Mouse (Mus musculus): Measurements from ENCODE around the gene Gm9573.

Gm9573 gene

DNA sequence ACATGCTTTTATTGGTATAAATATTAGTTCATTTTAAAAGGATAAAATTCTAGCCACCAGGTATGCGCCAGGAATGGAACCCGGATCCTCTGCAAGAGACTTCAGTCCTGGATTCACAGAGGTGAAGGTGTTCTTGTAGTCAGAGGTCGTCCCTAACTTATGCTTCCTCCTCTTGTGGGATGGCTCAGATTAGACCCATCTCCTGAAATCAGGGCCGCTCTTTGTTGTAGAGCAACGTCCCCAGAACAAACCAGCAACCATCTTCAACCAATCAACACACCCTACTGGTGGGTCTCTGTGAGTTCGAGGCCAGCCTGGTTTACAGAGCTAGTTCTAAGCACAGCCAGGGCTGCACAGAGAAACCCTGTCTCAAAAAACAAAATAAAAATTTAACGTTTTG is 32.0 kb downstream of the Gm9573 start:
- no peak for DNase-seq (ENCODE audit: low read depth, low spot score)

DNA sequence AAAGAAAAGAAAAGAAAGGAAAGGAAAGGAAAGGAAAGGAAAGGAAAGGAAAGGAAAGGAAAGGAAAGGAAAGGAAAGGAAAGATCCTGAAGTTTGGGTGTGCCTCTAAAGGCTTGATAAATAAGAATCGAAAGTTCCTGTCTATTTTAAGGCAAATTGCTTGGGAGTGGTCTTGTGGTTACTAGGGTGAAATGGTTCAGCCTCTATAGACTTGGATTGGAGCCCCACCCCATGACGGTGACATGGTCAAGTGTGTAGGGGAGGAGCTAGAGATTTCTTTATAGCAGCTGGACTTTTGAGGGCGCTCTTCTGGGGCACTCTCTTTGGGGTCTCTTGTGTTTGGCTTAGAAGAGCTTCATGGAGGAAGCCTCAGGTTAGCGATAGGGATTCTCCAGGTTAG is 32.7 kb downstream of the Gm9573 start:
- DNase-seq (ENCODE audit: low read depth, low spot score), result no peak

DNA sequence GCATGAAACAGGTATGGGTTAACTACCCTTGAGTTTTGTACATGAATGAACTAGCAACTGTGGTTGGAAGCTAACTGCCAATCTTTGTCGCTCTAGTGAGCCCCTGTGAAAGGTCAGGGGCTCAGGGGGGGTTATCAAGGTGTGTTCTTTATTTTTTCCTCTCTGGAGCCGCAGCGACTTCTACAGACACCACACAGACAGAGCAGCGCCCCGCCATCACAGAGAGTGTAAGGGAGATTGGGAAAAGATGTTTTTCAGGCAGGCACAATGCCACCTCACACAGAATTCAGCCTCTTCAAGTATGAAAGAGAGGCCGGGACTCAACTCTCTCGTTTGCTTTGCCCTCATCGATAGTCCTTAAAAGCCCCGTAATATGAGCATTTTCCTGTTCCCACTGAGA is 34.3 kb downstream of the Gm9573 start:
- DNase-seq (ENCODE audit: low read depth, low spot score), result no peak

DNA sequence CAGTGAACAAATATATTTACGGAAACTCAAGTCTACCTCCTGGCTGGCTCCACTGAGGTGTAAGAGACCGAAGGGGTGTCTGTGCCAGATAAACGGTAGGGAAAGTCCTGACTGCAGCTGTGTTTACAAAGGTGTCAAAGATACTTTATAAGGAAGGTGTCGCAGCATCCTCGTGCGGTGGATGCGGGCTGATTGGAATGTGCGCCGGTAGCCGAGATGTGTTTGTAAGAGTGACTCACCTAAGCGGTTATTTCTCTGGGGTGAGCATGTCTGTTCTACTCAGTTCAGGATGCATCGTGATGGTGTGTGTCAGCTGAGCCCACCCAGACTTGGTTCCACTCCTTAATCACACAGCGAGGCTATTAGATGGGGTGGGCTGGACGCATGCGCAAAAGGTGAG is 34.7 kb downstream of the Gm9573 start:
- no peak for DNase-seq (ENCODE audit: low read depth, low spot score)

DNA sequence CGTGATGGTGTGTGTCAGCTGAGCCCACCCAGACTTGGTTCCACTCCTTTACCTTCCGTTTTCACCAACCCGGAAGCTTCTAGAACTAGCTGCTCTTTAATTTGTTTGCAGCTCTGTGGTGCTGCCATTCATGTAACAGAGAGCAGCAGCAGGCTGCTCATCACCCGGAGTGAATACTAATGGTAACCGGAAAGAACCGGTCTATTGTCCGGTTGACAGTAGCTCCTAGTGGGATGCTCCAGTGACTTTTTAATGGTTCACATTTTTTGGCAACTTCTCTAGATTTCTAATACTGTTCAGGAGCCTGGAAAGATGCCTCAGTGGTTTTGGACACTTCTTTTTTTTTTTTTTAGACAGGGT is 35.2 kb downstream of the Gm9573 start:
- DNase-seq (ENCODE audit: low read depth, low spot score), result no peak

DNA sequence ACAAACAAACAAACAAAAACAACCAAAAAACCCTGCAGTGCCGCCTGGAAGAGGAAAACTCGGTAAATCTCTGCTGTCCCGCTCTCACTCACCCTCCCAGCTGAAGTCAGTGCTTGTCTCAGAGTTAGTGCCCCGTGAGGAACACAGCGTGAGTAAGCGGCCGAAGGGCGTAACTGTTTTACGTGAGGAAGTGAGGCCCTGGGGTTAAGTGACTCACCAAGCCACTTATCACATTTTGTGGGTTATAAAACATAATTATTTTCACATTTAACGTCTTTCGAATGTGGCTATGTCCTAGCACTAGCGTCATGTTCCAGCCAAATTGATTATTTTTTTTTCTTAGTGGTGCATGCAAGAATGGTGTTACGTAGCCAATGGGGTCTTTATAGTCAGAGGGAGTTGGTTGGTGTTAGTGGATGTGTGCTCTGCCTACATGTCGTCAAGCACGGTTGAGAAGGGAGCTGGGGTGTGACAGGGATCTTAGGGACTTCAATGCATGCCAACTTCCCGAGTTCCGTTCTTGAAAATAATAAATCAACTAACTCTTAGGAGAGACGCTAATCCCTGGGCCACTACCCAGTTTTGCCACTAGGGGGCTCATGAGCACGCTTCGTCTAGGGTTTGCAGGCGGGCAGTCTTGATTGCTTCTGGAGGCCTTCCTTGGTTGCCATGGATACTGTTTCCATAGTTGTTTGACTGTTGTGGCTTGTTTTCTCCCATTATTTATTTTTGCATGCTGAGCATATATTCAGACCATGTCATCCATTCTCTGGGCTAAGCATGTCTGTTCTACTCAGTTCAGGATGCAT is 35.8 kb downstream of the Gm9573 start:
- peak; percentile 86 for DNase-seq (ENCODE audit: low read depth, low spot score)

DNA sequence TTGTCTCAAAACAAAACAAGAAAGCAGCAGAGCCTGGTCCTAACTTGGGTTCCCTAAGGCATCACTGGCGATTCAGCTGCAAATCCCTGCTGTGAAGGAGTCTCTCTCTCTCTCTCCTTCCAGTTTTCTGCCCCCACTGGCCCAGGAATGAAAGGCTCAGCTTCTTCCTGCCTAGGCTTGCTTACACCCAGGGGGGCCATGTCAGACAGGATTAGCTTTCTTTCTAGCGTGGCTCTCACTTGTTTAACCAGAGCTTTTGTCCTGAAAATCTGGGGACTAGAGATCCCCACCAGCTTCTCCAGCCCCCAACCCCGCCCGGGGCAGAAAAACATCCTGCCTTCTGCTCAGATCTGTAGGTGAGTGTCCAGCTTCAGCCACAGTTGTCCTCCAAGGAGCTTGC is 38.0 kb downstream of the Gm9573 start:
- DNase-seq (ENCODE audit: low read depth, low spot score), result no peak

DNA sequence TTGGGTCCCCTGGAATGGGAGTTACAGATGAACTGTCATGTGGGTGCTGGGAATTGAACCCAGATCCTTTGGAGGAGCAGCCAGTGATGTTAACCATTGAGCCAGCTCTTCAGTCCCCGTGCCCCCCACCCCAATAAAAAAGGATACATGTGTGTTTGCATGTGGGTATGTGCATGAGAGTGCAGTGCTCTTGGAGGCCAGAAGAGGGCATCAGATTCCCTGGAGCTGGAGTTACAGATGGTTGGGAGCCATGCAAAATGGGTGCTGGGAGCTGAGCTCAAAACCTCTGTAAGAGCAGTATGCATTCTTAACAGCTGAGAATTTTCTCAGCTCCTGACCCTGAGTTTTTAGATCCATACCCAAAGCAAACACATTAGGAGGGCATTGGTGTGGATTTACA is 39.1 kb downstream of the Gm9573 start:
- no peak for DNase-seq (ENCODE audit: low read depth, low spot score)

DNA sequence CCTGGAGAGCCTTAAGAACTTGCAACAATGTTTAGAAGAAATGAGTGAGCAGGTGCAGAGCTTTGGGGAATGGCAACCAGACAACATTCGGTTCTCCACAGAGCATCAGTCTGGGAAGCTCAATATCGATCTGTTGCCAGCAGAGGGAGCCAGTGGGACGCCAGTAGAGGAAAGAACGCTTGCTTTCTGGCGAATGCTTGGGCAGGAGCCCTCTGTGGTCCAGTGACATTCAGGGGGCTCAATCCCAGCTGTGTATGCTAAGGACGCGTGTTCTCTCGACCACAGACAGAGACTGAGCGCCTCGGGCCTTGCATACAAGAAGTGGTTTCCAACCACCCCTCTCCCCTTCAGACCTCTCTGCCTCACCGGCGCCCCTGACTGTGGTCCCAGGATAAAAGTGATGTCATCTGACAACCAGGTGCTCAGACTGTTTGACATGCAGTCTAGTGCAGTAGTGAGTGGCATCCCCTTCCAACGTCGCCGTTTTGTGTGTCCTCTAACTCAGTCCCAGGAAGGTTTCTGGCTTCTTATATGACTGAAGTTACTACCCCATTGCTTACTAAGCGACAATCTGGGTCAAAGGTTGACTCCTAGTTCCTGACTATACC is 42.0 kb downstream of the Gm9573 start:
- peak; percentile 88 for DNase-seq (ENCODE audit: low read depth, low spot score)

DNA sequence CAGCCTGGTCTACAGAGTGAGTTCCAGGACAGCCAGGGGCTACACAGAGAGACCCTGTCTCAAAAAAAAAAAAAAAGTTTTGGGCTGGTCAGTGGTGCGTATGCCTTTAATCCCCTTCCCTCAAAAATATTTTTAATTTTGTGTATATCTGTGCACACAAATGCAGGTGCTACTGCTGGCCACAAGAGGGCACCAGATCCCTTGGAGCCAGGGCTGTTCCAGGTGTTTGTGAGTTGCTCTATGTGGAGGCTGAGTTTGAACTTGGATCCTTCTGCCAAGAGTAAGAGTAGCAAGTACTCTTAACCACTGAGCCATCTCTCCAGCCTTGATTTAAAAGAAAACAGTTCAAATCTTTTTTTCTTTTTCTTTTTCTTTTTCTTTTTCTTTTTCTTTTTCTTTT is 43.5 kb downstream of the Gm9573 start:
- peak; percentile 54 for DNase-seq (ENCODE audit: low read depth, low spot score)

DNA sequence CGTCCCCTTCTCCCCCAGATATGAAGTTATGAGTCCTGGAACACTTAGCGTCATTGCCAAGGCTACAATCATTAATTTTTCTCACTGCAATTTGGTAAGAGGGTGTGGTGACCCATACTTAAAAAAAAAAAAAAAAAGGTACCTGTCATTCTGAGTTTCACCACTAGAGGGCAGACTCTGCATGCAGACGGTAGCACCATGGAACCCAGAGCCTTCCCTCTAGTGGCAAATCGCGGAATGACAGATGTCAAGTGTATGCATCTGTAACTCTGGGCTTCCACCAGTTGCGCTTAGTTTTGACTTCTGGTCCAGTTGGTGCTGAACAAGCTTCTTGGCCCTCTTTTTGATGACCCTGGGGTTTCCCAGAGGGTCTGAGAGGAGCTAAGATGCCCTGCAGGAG is 48.2 kb downstream of the Gm9573 start:
- DNase-seq (ENCODE audit: low read depth, low spot score), result peak; percentile 95

DNA sequence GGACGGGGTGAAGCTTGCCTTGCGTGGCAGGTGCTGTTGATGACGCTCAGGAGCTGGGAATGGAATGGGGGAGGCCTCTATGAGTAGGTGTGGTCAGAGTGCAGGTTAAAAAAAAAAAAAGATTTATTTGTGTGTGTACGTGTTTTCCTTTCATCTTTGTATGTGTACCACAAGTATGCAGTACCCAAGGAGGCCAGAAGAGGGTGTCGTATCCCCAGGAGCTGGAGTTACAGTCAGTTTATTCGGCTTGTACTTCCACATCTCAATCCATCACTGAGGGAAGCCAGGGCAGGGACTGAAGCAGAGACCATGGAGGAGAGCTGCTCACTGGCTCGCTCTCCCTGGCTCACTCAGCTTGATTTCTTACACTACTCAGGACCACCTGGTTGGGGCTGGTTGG is 55.0 kb downstream of the Gm9573 start:
- no peak for DNase-seq (ENCODE audit: low read depth, low spot score)

DNA sequence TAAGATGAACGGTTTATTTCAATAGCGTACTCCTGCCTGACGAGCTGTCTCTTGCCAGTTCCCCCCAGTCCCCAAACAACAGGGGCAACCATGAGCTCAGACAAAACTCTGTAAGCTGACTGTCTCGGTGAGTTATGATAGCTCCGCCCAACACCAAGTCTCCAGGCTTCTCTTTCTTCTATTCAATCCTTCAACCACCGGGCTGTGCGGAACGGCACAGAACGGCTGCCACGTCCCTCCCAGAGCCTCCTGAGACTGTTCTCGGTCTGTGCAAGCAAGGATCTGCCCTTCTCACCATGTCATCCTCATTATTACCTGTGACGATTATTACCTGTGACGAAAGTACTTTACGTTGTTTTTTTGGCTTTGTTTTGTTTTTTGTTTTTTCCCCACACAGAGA is 55.6 kb downstream of the Gm9573 start:
- DNase-seq (ENCODE audit: low read depth, low spot score), result no peak

DNA sequence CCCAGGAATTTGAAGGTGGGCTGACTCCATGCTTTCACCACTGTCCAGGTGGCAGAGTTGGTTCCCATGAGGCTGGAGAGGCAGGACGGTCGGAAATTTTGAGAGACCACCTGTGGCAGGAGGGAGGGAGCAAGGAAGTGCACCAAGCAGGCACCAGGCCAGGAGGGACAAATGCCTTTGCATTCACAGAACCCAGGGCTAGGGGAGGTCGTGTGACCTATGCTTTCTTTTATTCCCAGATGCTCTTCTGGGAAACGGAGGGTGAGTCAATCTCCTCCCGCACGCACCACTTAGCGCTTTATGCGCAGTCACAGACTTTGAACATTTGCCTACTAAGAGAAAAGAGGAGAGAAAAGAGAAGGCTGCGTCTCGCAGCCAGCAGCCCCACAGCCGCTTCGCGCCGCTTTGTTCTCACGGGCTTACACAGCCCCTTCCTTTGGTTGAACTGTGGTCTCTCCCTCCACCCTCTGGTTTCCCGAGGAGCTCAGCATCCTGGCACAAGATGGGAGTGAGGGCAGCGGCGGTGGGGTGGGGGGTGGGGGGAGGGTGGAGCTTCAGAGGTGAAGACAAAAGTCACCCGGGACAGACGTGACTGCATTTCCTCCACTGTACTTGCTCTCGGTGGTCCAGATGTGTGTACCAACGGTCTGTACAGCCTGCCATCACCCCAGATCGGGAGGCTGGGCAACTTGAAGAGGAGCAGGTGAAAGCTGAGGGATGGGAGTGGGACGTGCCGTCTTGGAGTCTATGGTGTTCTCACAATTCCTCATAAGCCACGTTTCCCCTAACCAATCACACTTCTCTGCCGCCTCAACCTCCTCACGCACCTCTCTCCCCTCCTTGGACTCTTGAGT is 57.1 kb downstream of the Gm9573 start:
- DNase-seq (ENCODE audit: low read depth, low spot score), result no peak

All from CD4-positive, CD25-positive, alpha-beta regulatory T cell, adult 2 months (primary cell).